Mouse (Mus musculus): ENCODE measurements around the gene Nfic. TPM values are rescaled to one million over a fixed set of nuclear protein-coding genes. Genes with fewer than 3 reads are reported as not detected.
A peak's percentile ranks its signal among the peaks of the same experiment; 100 is the strongest.

The Nfic gene
- polyA plus RNA-seq, 1 experiment from 2014 or later = 19.7 TPM

GRCm38 (mm10) chr10:81432169-81432867 is 23.1 kb downstream of the Nfic start:
- Histone ChIP-seq H3K4me2 (replicated peaks) (peak overlapping the region; percentile 17; the same call in 1 of the 2 replicates), H3K9ac (replicated peaks) (no peak overlapping the region), H3K27me3 (peaks cover 62% of the 10 kb centered on the region), H3K4me3 (no peak overlapping the region), H3K36me3 (no peaks in the 10 kb centered on the region), H3K27ac (replicated peaks) (no peak overlapping the region), H3K4me1 (peaks cover 31% of the 10 kb centered on the region), H3K9me3 (no peaks in the 10 kb centered on the region)
- 65% methylated on average over 21 of the region's 21 CpGs for WGBS
- peak; percentile 12 for ATAC-seq (ENCODE audit: low FRiP score, low read depth)

GRCm38 (mm10) chr10:81431526-81432168 is 23.8 kb downstream of the Nfic start:
- ATAC-seq (ENCODE audit: low FRiP score, low read depth) = peak; percentile 1; the same call in 1 of the 2 replicates
- Histone ChIP-seq H3K27ac (replicated peaks) (peak overlapping the region; percentile 84; the same call in 1 of the 2 replicates), H3K9ac (replicated peaks) (no peak overlapping the region)

GRCm38 (mm10) chr10:81430831-81431525 is 24.5 kb downstream of the Nfic start:
- H3K9ac ChIP-seq (replicated peaks) = peak overlapping the region; percentile 84
- H3K9me3 ChIP-seq = no peaks in the 10 kb centered on the region
- 1% methylated on average over 59 of the region's 70 CpGs for WGBS
- peaks cover 75% of the 10 kb centered on the region for H3K27me3 ChIP-seq
- peak; percentile 16; the same call in 1 of the 2 replicates for ATAC-seq (ENCODE audit: low FRiP score, low read depth)
- peak overlapping the region; percentile 74 for H3K4me3 ChIP-seq
- peak overlapping the region; percentile 84 for H3K27ac ChIP-seq (replicated peaks)
- H3K4me2 ChIP-seq (replicated peaks) = peak overlapping the region; percentile 94
- peaks cover 44% of the 10 kb centered on the region for H3K4me1 ChIP-seq
- H3K36me3 ChIP-seq = no peaks in the 10 kb centered on the region

More at GRCm38 (mm10) chr10:81431526-81432168, 23.8 kb downstream of the Nfic start:
- Histone ChIP-seq H3K9me3 (no peaks in the 10 kb centered on the region), H3K4me2 (replicated peaks) (peak overlapping the region; percentile 94), H3K4me1 (peaks cover 37% of the 10 kb centered on the region), H3K4me3 (peak overlapping the region; percentile 74), H3K36me3 (no peaks in the 10 kb centered on the region), H3K27me3 (peaks cover 68% of the 10 kb centered on the region)
- WGBS = 12% methylated on average over 15 of the region's 15 CpGs

- WGBS = under 1% methylated on average over 65 of the region's 89 CpGs
- Histone ChIP-seq H3K9me3 (no peaks in the 10 kb centered on the region), H3K9ac (replicated peaks) (peak overlapping the region; percentile 84), H3K4me1 (peaks cover 48% of the 10 kb centered on the region), H3K4me2 (replicated peaks) (peak overlapping the region; percentile 94), H3K4me3 (peak overlapping the region; percentile 74), H3K27me3 (peaks cover 79% of the 10 kb centered on the region), H3K27ac (replicated peaks) (peak overlapping the region; percentile 84), H3K36me3 (no peaks in the 10 kb centered on the region)
- ATAC-seq (ENCODE audit: low FRiP score, low read depth) = peak; percentile 5
Observed at GRCm38 (mm10) chr10:81430141-81430830, 25.1 kb downstream of the Nfic start.

GRCm38 (mm10) chr10:81429605-81430061 is 25.8 kb downstream of the Nfic start:
- peak; percentile 12 for ATAC-seq (ENCODE audit: low FRiP score, low read depth)
- Histone ChIP-seq H3K4me1 (peaks cover 55% of the 10 kb centered on the region), H3K9me3 (no peaks in the 10 kb centered on the region), H3K27me3 (peaks cover 79% of the 10 kb centered on the region), H3K36me3 (no peaks in the 10 kb centered on the region), H3K4me3 (peak overlapping the region; percentile 74), H3K9ac (replicated peaks) (peak overlapping the region; percentile 84), H3K4me2 (replicated peaks) (peak overlapping the region; percentile 94), H3K27ac (replicated peaks) (peak overlapping the region; percentile 84)
- 0% methylated on average over 18 of the region's 20 CpGs for WGBS

- H3K4me2 ChIP-seq (replicated peaks) = no peak overlapping the region
- H3K27ac ChIP-seq (replicated peaks) = no peak overlapping the region
- peaks cover 60% of the 10 kb centered on the region for H3K4me1 ChIP-seq
- H3K36me3 ChIP-seq = no peaks in the 10 kb centered on the region
- peaks cover 80% of the 10 kb centered on the region for H3K27me3 ChIP-seq
- no peak for ATAC-seq (ENCODE audit: low FRiP score, low read depth)
- H3K9ac ChIP-seq (replicated peaks) = no peak overlapping the region
- H3K4me3 ChIP-seq = no peak overlapping the region; the same call in 1 of the 2 replicates
- 21% methylated on average over 2 of the region's 2 CpGs for WGBS
- H3K9me3 ChIP-seq = no peaks in the 10 kb centered on the region
Observed at GRCm38 (mm10) chr10:81429092-81429491, 26.3 kb downstream of the Nfic start.

GRCm38 (mm10) chr10:81428507-81428870 is 26.9 kb downstream of the Nfic start:
- H3K4me3 ChIP-seq = no peak overlapping the region
- H3K27me3 ChIP-seq = peaks cover 80% of the 10 kb centered on the region
- H3K9me3 ChIP-seq = no peaks in the 10 kb centered on the region
- H3K36me3 ChIP-seq = no peaks in the 10 kb centered on the region
- 90% methylated on average over 7 of the region's 7 CpGs for WGBS
- peaks cover 57% of the 10 kb centered on the region for H3K4me1 ChIP-seq
- no peak overlapping the region for H3K4me2 ChIP-seq (replicated peaks)
- H3K9ac ChIP-seq (replicated peaks) = no peak overlapping the region
- H3K27ac ChIP-seq (replicated peaks) = no peak overlapping the region
- ATAC-seq (ENCODE audit: low FRiP score, low read depth) = no peak

- WGBS = 77% methylated on average over 8 of the region's 8 CpGs
- Histone ChIP-seq H3K9me3 (no peaks in the 10 kb centered on the region), H3K4me3 (no peak overlapping the region), H3K4me1 (peaks cover 51% of the 10 kb centered on the region), H3K4me2 (replicated peaks) (no peak overlapping the region), H3K27me3 (peaks cover 82% of the 10 kb centered on the region), H3K27ac (replicated peaks) (no peak overlapping the region), H3K36me3 (no peaks in the 10 kb centered on the region), H3K9ac (replicated peaks) (no peak overlapping the region)
- ATAC-seq (ENCODE audit: low FRiP score, low read depth) = no peak
Observed at GRCm38 (mm10) chr10:81427804-81428506, 27.5 kb downstream of the Nfic start.

GRCm38 (mm10) chr10:81427327-81427726 is 28.1 kb downstream of the Nfic start:
- Histone ChIP-seq H3K9ac (replicated peaks) (no peak overlapping the region), H3K4me2 (replicated peaks) (peak overlapping the region; percentile 51), H3K27ac (replicated peaks) (no peak overlapping the region), H3K4me1 (peaks cover 46% of the 10 kb centered on the region), H3K4me3 (peak overlapping the region; percentile 39), H3K27me3 (peaks cover 85% of the 10 kb centered on the region), H3K36me3 (no peaks in the 10 kb centered on the region), H3K9me3 (no peaks in the 10 kb centered on the region)
- WGBS = 26% methylated on average over 3 of the region's 3 CpGs
- no peak for ATAC-seq (ENCODE audit: low FRiP score, low read depth)

- no peaks in the 10 kb centered on the region for H3K36me3 ChIP-seq
- ATAC-seq (ENCODE audit: low FRiP score, low read depth) = no peak
- H3K9me3 ChIP-seq = no peaks in the 10 kb centered on the region
- peak overlapping the region; percentile 39 for H3K4me3 ChIP-seq
- peak overlapping the region; percentile 21; the same call in 1 of the 2 replicates for H3K9ac ChIP-seq (replicated peaks)
- no peak overlapping the region for H3K27ac ChIP-seq (replicated peaks)
- H3K27me3 ChIP-seq = peaks cover 86% of the 10 kb centered on the region
- peaks cover 46% of the 10 kb centered on the region for H3K4me1 ChIP-seq
- WGBS = under 1% methylated on average over 25 of the region's 38 CpGs
- peak overlapping the region; percentile 51 for H3K4me2 ChIP-seq (replicated peaks)
Observed at GRCm38 (mm10) chr10:81426897-81427296, 28.5 kb downstream of the Nfic start.

- Histone ChIP-seq H3K36me3 (no peaks in the 10 kb centered on the region), H3K27me3 (peaks cover 83% of the 10 kb centered on the region), H3K4me1 (peaks cover 42% of the 10 kb centered on the region), H3K4me2 (replicated peaks) (peak overlapping the region; percentile 51), H3K9ac (replicated peaks) (peak overlapping the region; percentile 41), H3K4me3 (peak overlapping the region; percentile 39), H3K9me3 (no peaks in the 10 kb centered on the region), H3K27ac (replicated peaks) (no peak overlapping the region)
- no peak for ATAC-seq (ENCODE audit: low FRiP score, low read depth)
- WGBS = 3% methylated on average over 12 of the region's 33 CpGs
Observed at GRCm38 (mm10) chr10:81426081-81426671, 29.3 kb downstream of the Nfic start.

Measured in midbrain, embryonic 12.5 days (tissue).